In genomic region chr6:115480322-115481017, GRCm38 (mm10) we compare ENCODE assay signal across 9 mouse cellular contexts.
A peak's percentile ranks its signal among the peaks of the same experiment; 100 is the strongest.
DNase-seq lines count a peak whose midpoint lies in the region; ATAC-seq and TF ChIP-seq lines count a peak whose summit lies in the region.
"Had no signal": no experiment of that assay in that cellular context is flagged by ENCODE, and none has a peak within 500 bp of the region (broad histone marks: within the 10 kb centered on the region; RNA-seq: fewer than 3 reads in every experiment).

No protein-coding gene starts in this region.

- H3K9ac ChIP-seq in limb, embryonic 14.5 days (ENCODE audit: low read depth, low read length, severe bottlenecking), result no peak overlapping the region
- no peak overlapping the region for H3K9ac ChIP-seq in heart, embryonic 15.5 days
- H3K9ac ChIP-seq in midbrain, embryonic 15.5 days, result no peak overlapping the region
- H3K9ac ChIP-seq in forebrain, embryonic 13.5 days, result no peak overlapping the region
- H3K9ac ChIP-seq: neural tube, embryonic 13.5 days had no signal

- intact Hi-C loops in left cerebral cortex, postnatal 25 days (cut with DNase I), result no loop called here

- H3K9me3 ChIP-seq in limb, embryonic 14.5 days (ENCODE audit: control insufficient read depth, low read length), result no peaks in the 10 kb centered on the region
- H3K9me3 ChIP-seq in limb, embryonic 10.5 days (replicated peaks), result no peaks in the 10 kb centered on the region
- no peaks in the 10 kb centered on the region for H3K9me3 ChIP-seq in heart, embryonic 15.5 days (replicated peaks)
- no peaks in the 10 kb centered on the region for H3K9me3 ChIP-seq in midbrain, embryonic 15.5 days
- no peaks in the 10 kb centered on the region for H3K9me3 ChIP-seq in forebrain, embryonic 13.5 days (replicated peaks)
- H3K9me3 ChIP-seq: neural tube, embryonic 13.5 days had no signal

- no peak overlapping the region for H3K4me3 ChIP-seq in limb, embryonic 14.5 days (replicated peaks; ENCODE audit: low read length)
- H3K4me3 ChIP-seq in limb, embryonic 10.5 days, result no peak overlapping the region
- H3K4me3 ChIP-seq in heart, embryonic 15.5 days, result no peak overlapping the region
- no peak overlapping the region for H3K4me3 ChIP-seq in midbrain, embryonic 15.5 days
- no peak overlapping the region for H3K4me3 ChIP-seq in forebrain, embryonic 13.5 days
- H3K4me3 ChIP-seq: neural tube, embryonic 13.5 days had no signal

- no peak overlapping the region for H3K4me2 ChIP-seq in limb, embryonic 14.5 days (replicated peaks; ENCODE audit: low read depth, low read length, severe bottlenecking)
- peak overlapping the region; percentile 1; the same call in 1 of the 2 replicates for H3K4me2 ChIP-seq in heart, embryonic 15.5 days
- no peak overlapping the region for H3K4me2 ChIP-seq in midbrain, embryonic 15.5 days
- no peak overlapping the region for H3K4me2 ChIP-seq in forebrain, embryonic 13.5 days
- H3K4me2 ChIP-seq: neural tube, embryonic 13.5 days had no signal

- H3K36me3 ChIP-seq in limb, embryonic 14.5 days (ENCODE audit: control insufficient read depth, insufficient read depth, low read length), result no peaks in the 10 kb centered on the region
- no peaks in the 10 kb centered on the region for H3K36me3 ChIP-seq in limb, embryonic 10.5 days
- H3K36me3 ChIP-seq in heart, embryonic 15.5 days, result no peaks in the 10 kb centered on the region
- H3K36me3 ChIP-seq in midbrain, embryonic 15.5 days (replicated peaks), result no peaks in the 10 kb centered on the region
- H3K36me3 ChIP-seq in forebrain, embryonic 13.5 days (ENCODE audit: poor library complexity, severe bottlenecking), result no peaks in the 10 kb centered on the region
- H3K36me3 ChIP-seq: neural tube, embryonic 13.5 days had no signal

- H3K27me3 ChIP-seq in limb, embryonic 14.5 days (ENCODE audit: control insufficient read depth, insufficient read depth, low read length), result no peaks in the 10 kb centered on the region
- H3K27me3 ChIP-seq in limb, embryonic 10.5 days (ENCODE audit: low read depth, poor library complexity, severe bottlenecking), result no peaks in the 10 kb centered on the region
- no peaks in the 10 kb centered on the region for H3K27me3 ChIP-seq in heart, embryonic 15.5 days
- peaks cover 16% of the 10 kb centered on the region for H3K27me3 ChIP-seq in midbrain, embryonic 15.5 days (replicated peaks)
- peaks cover 6% of the 10 kb centered on the region for H3K27me3 ChIP-seq in forebrain, embryonic 13.5 days
- H3K27me3 ChIP-seq: neural tube, embryonic 13.5 days had no signal

- H3K4me1 ChIP-seq in limb, embryonic 14.5 days (ENCODE audit: control insufficient read depth, insufficient read depth, low read length), result 0 out of 2 replicates have a peak, but pooled peaks cover 7% of the 10 kb centered on the region
- peaks cover 20% of the 10 kb centered on the region for H3K4me1 ChIP-seq in limb, embryonic 10.5 days
- H3K4me1 ChIP-seq in heart, embryonic 15.5 days (replicated peaks), result peaks cover 35% of the 10 kb centered on the region
- H3K4me1 ChIP-seq in midbrain, embryonic 15.5 days, result peaks cover 5% of the 10 kb centered on the region; the same call in 1 of the 2 replicates
- peaks cover 14% of the 10 kb centered on the region for H3K4me1 ChIP-seq in forebrain, embryonic 13.5 days

- no peak for TF ChIP-seq POLR2A in limb, embryonic 14.5 days (IDR thresholded peaks at IDR 0.05; ENCODE audit: borderline replicate concordance, extremely low read depth, insufficient read depth, insufficient read length)

- no peak overlapping the region for H3K27ac ChIP-seq in limb, embryonic 14.5 days (replicated peaks; ENCODE audit: low read depth, low read length)
- H3K27ac ChIP-seq in limb, embryonic 10.5 days, result no peak overlapping the region
- H3K27ac ChIP-seq in heart, embryonic 15.5 days, result peak overlapping the region; percentile 64
- no peak overlapping the region for H3K27ac ChIP-seq in midbrain, embryonic 15.5 days
- H3K27ac ChIP-seq in forebrain, embryonic 13.5 days, result no peak overlapping the region
- H3K27ac ChIP-seq: neural tube, embryonic 13.5 days had no signal

- 61% methylated on average over 5 of the region's 5 CpGs for WGBS in limb, embryonic 14.5 days
- WGBS in limb, embryonic 10.5 days, result 51% methylated on average over 5 of the region's 5 CpGs
- 17% methylated on average over 5 of the region's 5 CpGs for WGBS in heart, embryonic 15.5 days
- WGBS in midbrain, embryonic 15.5 days, result 35% methylated on average over 5 of the region's 5 CpGs
- 36% methylated on average over 5 of the region's 5 CpGs for WGBS in forebrain, embryonic 13.5 days

- DNase-seq in limb, embryonic 14.5 days (ENCODE audit: low spot score), result peak; percentile 49
- DNase-seq in limb, embryonic 10.5 days (ENCODE audit: low spot score), result no peak
- DNase-seq in adrenal gland, postnatal 25 days, result peak; percentile 43
- peak; percentile 24 to 83 for DNase-seq in left cerebral cortex, postnatal 25 days (ENCODE audit: low spot score in 2 of 2)
- DNase-seq in gastrocnemius, postnatal 25 days, result no peak

- no peak for ATAC-seq in limb, embryonic 14.5 days (ENCODE audit: low FRiP score, low read depth)
- peak; percentile 79 for ATAC-seq in heart, embryonic 15.5 days (replicated peaks; ENCODE audit: insufficient number of reproducible peaks, insufficient read depth, low FRiP score, low read depth)
- peak; percentile 45 for ATAC-seq in midbrain, embryonic 15.5 days (replicated peaks)
- ATAC-seq in forebrain, embryonic 13.5 days, result no peak

Comparison
In these comparisons a context has a peak if more than half of its experiments do, and no peak if none do; other contexts are left out.
1. DNase-seq: peak in limb, embryonic 14.5 days (single experiment), adrenal gland, postnatal 25 days (single experiment) and left cerebral cortex, postnatal 25 days (2 of 2); none in limb, embryonic 10.5 days (single experiment) and gastrocnemius, postnatal 25 days (single experiment).
2. ATAC-seq: peak in heart, embryonic 15.5 days (single experiment) and midbrain, embryonic 15.5 days (single experiment); none in limb, embryonic 14.5 days (single experiment) and forebrain, embryonic 13.5 days (single experiment).